Mouse (Mus musculus) E14TG2a.4 (cell line): ENCODE results near the gene Epb41.

Experiments
- CTCF ChIP-seq: conservative IDR thresholded peaks from 2 replicates; pipeline ENCODE4 v1.5.1; 2014; ENCODE audit warnings: low read length
- NANOG ChIP-seq: IDR thresholded peaks from 2 replicates; pipeline ENCODE4 v1.6.1; 2014; ENCODE audit warnings: borderline replicate concordance, low read length, mixed read lengths
- POU5F1 ChIP-seq: IDR thresholded peaks from 2 replicates; pipeline ENCODE4 v1.6.1; 2014; ENCODE audit warnings: low read length, borderline replicate concordance

DNA sequence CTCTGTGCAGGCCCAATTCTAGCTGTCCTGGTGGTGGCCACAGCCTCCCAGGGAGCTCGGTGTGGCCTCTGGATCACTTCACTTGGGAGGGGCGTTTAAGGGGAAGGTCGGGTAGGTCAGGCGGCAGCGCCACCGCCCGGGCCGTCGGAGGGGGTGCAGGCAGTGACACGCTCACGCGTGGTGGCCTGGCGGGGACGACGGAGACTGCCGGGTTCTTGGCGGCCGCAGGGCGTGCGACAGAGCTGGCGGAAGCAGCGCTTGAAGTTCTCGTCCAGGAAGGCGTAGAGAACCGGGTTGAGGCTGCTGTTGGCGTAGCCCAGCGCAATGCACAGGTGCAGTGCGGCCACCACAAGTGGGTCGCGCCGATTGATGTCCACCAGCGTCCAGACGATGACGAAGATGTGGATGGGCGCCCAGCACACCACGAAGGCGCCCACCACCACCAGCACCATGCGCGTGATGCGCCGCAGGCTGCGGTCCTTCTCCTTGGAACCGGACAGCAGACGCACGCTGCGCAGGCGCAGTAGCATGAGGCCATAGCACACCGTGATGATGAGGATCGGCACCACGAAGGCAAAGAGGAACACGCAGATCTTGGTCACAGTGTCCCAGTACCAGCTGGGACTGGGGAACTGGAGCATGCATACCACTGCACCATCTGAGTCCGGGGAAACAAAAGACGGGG is 38.4 kb upstream of the Epb41 start:
- TF ChIP-seq CTCF (no peak), POU5F1 (no peak), NANOG (no peak)
